Comparison of ENCODE assay signal across 8 mouse cellular contexts in the genomic region with DNA sequence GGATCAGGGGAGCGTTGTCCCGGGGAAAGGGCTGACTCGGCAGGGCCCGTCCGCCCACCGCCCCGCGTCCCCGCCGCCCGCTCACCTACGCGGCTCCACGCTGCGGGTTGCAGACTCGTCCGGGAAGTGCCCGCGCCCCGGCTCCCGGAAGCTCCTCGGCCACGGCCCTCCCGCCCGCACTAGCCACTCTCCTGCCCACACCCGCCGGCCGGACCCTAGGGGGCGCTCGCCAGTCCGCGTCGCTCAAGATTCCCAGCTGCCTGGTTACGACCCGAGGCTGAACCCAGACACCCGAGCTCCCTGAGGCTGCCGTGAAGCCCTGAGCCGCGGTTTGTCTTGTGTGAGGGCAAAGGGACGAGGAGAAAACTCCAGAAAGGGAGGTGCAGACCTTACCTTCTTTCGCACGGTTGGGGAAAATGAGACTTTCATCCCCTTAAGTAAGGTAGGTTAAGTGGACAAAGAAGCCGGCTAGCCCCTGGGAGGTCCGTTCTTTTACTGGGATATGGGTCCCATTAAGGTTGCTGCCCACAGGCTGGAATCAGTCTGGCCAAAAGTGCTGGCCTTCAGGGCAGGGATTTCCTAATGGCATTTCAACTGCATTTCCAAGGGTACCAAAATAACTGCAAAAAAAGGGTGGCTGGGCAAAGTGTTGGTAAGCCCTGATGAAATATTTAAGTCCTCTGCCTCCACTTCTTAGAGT. TPM values are rescaled to one million over a fixed set of nuclear protein-coding genes. Genes with fewer than 3 reads are reported as not detected.
DNase-seq lines count a peak whose midpoint lies in the region; ATAC-seq and TF ChIP-seq lines count a peak whose summit lies in the region.

A gene (plus strand): TSS at position 404 of the 700 bp plus-strand sequence.
A gene (minus strand): TSS at position 520 of the 700 bp plus-strand sequence.

- peak within 1 kb of the TSS; percentile 52 for H3K9ac ChIP-seq in ES-E14 (ENCODE audit: insufficient read depth, low read depth, low read length, poor library complexity, severe bottlenecking)
- peak within 1 kb of the TSS; percentile 68 for H3K9ac ChIP-seq in forebrain, embryonic 15.5 days (replicated peaks)
- peak within 1 kb of the TSS; percentile 84 for H3K9ac ChIP-seq in liver, postnatal 0 days (replicated peaks)
- H3K9ac ChIP-seq in neural tube, embryonic 13.5 days, result peak within 1 kb of the TSS; percentile 78

- in situ Hi-C loops in ES-E14 (cut with MboI; ENCODE audit: low sequenced_read_pairs in 2 of 2, unreplicated experiment in 2 of 2), result no loop called here

- no peaks in the 10 kb centered on the region for H3K9me3 ChIP-seq in ES-E14 (ENCODE audit: control insufficient read depth, insufficient read depth, low read depth, low read length)
- no peaks in the 10 kb centered on the region for H3K9me3 ChIP-seq in forebrain, embryonic 15.5 days
- no peaks in the 10 kb centered on the region for H3K9me3 ChIP-seq in liver, postnatal 0 days (ENCODE audit: low read length)
- no peaks in the 10 kb centered on the region for H3K9me3 ChIP-seq in neural tube, embryonic 13.5 days

- no peak within 1 kb of the TSS for H3K27ac ChIP-seq in ES-E14 (ENCODE audit: insufficient read depth, low read depth, low read length, poor library complexity, severe bottlenecking)
- peak within 1 kb of the TSS; percentile 32; the same call in 1 of the 2 replicates for H3K27ac ChIP-seq in forebrain, embryonic 15.5 days (replicated peaks)
- peak within 1 kb of the TSS; percentile 94 for H3K27ac ChIP-seq in liver, postnatal 0 days (ENCODE audit: low read depth)
- no peak within 1 kb of the TSS; the same call in 1 of the 2 replicates for H3K27ac ChIP-seq in neural tube, embryonic 13.5 days (replicated peaks)
- no peak within 1 kb of the TSS for H3K27ac ChIP-seq in testis, adult 2 months (ENCODE audit: control insufficient read depth, insufficient read depth, low read depth, low read length)

- intact Hi-C loops in heart, postnatal 14 days (cut with DNase I), result no loop called here

- H3K27me3 ChIP-seq in forebrain, embryonic 15.5 days, result no peaks in the 10 kb centered on the region
- no peaks in the 10 kb centered on the region for H3K27me3 ChIP-seq in liver, postnatal 0 days (ENCODE audit: insufficient read depth, low read length)
- H3K27me3 ChIP-seq in neural tube, embryonic 13.5 days, result no peaks in the 10 kb centered on the region
- H3K27me3 ChIP-seq in testis, adult 2 months (ENCODE audit: control insufficient read depth, insufficient read depth, low read length), result no peaks in the 10 kb centered on the region

- H3K4me1 ChIP-seq in ES-E14 (ENCODE audit: control insufficient read depth in 2 of 2, insufficient read depth in 2 of 2, low read length in 2 of 2, poor library complexity in 1 of 2), result peaks cover 2 to 4% of the 10 kb centered on the region in 2 experiments; a peak in 2 of 4 replicates
- peaks cover 16% of the 10 kb centered on the region for H3K4me1 ChIP-seq in forebrain, embryonic 15.5 days
- H3K4me1 ChIP-seq in liver, postnatal 0 days (ENCODE audit: insufficient read depth), result peaks cover 18% of the 10 kb centered on the region
- peaks cover 17% of the 10 kb centered on the region for H3K4me1 ChIP-seq in neural tube, embryonic 13.5 days (replicated peaks)
- H3K4me1 ChIP-seq in testis, adult 2 months (ENCODE audit: control insufficient read depth, insufficient read depth, low read length), result peaks cover 5% of the 10 kb centered on the region

- peak within 1 kb of the TSS; percentile 71 to 93 for H3K4me3 ChIP-seq in ES-E14 (ENCODE audit: insufficient read depth in 1 of 2, low read depth in 1 of 2, low read length in 2 of 2, poor library complexity in 1 of 2, severe bottlenecking in 1 of 2)
- H3K4me3 ChIP-seq in forebrain, embryonic 15.5 days, result peak within 1 kb of the TSS; percentile 64
- H3K4me3 ChIP-seq in liver, postnatal 0 days (ENCODE audit: low read depth, low read length), result peak within 1 kb of the TSS; percentile 72
- peak within 1 kb of the TSS; percentile 59 for H3K4me3 ChIP-seq in neural tube, embryonic 13.5 days
- peak within 1 kb of the TSS; percentile 80 for H3K4me3 ChIP-seq in testis, adult 2 months (ENCODE audit: control insufficient read depth, low read depth, low read length)

- peak within 1 kb of the TSS; percentile 86 for H3K4me2 ChIP-seq in forebrain, embryonic 15.5 days (replicated peaks)
- peak within 1 kb of the TSS; percentile 86 for H3K4me2 ChIP-seq in liver, postnatal 0 days (ENCODE audit: low read depth, low read length)
- peak within 1 kb of the TSS; percentile 72 for H3K4me2 ChIP-seq in neural tube, embryonic 13.5 days

- H3K36me3 ChIP-seq in ES-E14 (ENCODE audit: control insufficient read depth, insufficient read depth, low read length, poor library complexity, severe bottlenecking), result peaks cover 5% of the 10 kb centered on the region
- 0 out of 2 replicates have a peak, but pooled peaks cover 3% of the 10 kb centered on the region for H3K36me3 ChIP-seq in forebrain, embryonic 15.5 days
- peaks cover 7% of the 10 kb centered on the region for H3K36me3 ChIP-seq in liver, postnatal 0 days (replicated peaks; ENCODE audit: insufficient read depth, low read length)
- H3K36me3 ChIP-seq in neural tube, embryonic 13.5 days, result peaks cover 13% of the 10 kb centered on the region
- peaks cover 2% of the 10 kb centered on the region for H3K36me3 ChIP-seq in testis, adult 2 months (ENCODE audit: control insufficient read depth, insufficient read depth, low read length)

- TF ChIP-seq POLR2A in testis, adult 2 months (IDR thresholded peaks at IDR 0.05; ENCODE audit: control insufficient read depth, low read depth, low read length), result no peak

- ATAC-seq in forebrain, embryonic 15.5 days (replicated peaks), result peak; percentile 92
- peak; percentile 90 for ATAC-seq in liver, postnatal 0 days
- ATAC-seq in neural tube, embryonic 13.5 days (ENCODE audit: low read depth), result peak; percentile 92

- peak; percentile 67 for DNase-seq in ES-E14 (ENCODE audit: low read depth, low spot score)
- DNase-seq in cerebellum, adult 11-12 months, result peak; percentile 87
- peak; percentile 96 to 97 for DNase-seq in heart, postnatal 14 days
- DNase-seq in large intestine, adult 2 months (ENCODE audit: low read depth, low spot score), result peak; percentile 70
- peak; percentile 94 for DNase-seq in liver, postnatal 0 days

- TF ChIP-seq CTCF in liver, postnatal 0 days (IDR thresholded peaks at IDR 0.05; ENCODE audit: low read depth), result peak; percentile 97
- TF ChIP-seq CTCF in testis, adult 2 months (IDR thresholded peaks at IDR 0.05; ENCODE audit: control insufficient read depth, insufficient read depth, insufficient replicate concordance, low read depth, low read length), result peak; percentile 76

- no peak for TF ChIP-seq EP300 in liver, postnatal 0 days (IDR thresholded peaks at IDR 0.05; ENCODE audit: low read depth)

- WGBS in forebrain, embryonic 15.5 days, result 0% methylated on average over 42 of the region's 44 CpGs
- WGBS in large intestine, adult 2 months, result 1% methylated on average over 44 of the region's 44 CpGs
- WGBS in liver, postnatal 0 days (ENCODE audit: insufficient replicate concordance), result under 1% methylated on average over 44 of the region's 44 CpGs
- WGBS in neural tube, embryonic 13.5 days, result under 1% methylated on average over 43 of the region's 44 CpGs

TF ChIP-seq in ES-E14, 5 proteins besides CTCF, POLR2A, EP300 and RAD21:
- TF ChIP-seq MAFK (IDR thresholded peaks at IDR 0.05; ENCODE audit: insufficient read depth, low read depth, low read length) (0 out of 2 replicates have a peak, but pooled peaks have one; percentile 3), ZC3H11A (IDR thresholded peaks at IDR 0.05; ENCODE audit: borderline replicate concordance, low read depth, low read length) (no peak)
TF ChIP-seq in ES-E14: peak in this region for 1.

RNA-seq across cellular contexts. Expression of the first gene that starts in this region (rescaled TPM):
- 168 and 204 TPM in 2 replicates for total RNA-seq in ES-E14 (2012; rRNA removed)
- 49.4 and 54.4 TPM in 2 replicates for polyA plus RNA-seq in forebrain, embryonic 15.5 days (2015; fragmentation: Nextera tagmentation; extraction: Ambion mirVana)
- 10 to 100 TPM; 85.0 to 90.5 TPM for total RNA-seq in heart, postnatal 14 days (2021)
- polyA plus RNA-seq in large intestine, adult 2 months (2012; rRNA removed), result 59.1 and 69.4 TPM in 2 replicates
- 93.4 and 94.4 TPM in 2 replicates for polyA plus RNA-seq in liver, postnatal 0 days (2015; fragmentation: Nextera tagmentation; extraction: Ambion mirVana)
- polyA plus RNA-seq in neural tube, embryonic 13.5 days (2015; fragmentation: Nextera tagmentation; extraction: Ambion mirVana), result 65.6 and 73.9 TPM in 2 replicates
- 49.5 and 55.2 TPM in 2 replicates for polyA plus RNA-seq in testis, adult 2 months (2012; rRNA removed)

RNA-seq across cellular contexts. Expression of the second gene that starts in this region (rescaled TPM):
- 6.1 and 7.2 TPM in 2 replicates for total RNA-seq in ES-E14 (2012; rRNA removed)
- polyA plus RNA-seq in forebrain, embryonic 15.5 days (2015; fragmentation: Nextera tagmentation; extraction: Ambion mirVana), result 3.8 and 4.4 TPM in 2 replicates
- 1 to 10 TPM; 6.3 to 6.5 TPM for total RNA-seq in heart, postnatal 14 days (2021)
- polyA plus RNA-seq in large intestine, adult 2 months (2012; rRNA removed), result 9.0 and 14.4 TPM in 2 replicates
- polyA plus RNA-seq in liver, postnatal 0 days (2015; fragmentation: Nextera tagmentation; extraction: Ambion mirVana), result 8.8 and 10.6 TPM in 2 replicates
- polyA plus RNA-seq in neural tube, embryonic 13.5 days (2015; fragmentation: Nextera tagmentation; extraction: Ambion mirVana), result 6.6 TPM in 2 replicates
- 2.6 and 4.0 TPM in 2 replicates for polyA plus RNA-seq in testis, adult 2 months (2012; rRNA removed)

Comparison
In these comparisons a context has a peak if more than half of its experiments do, and no peak if none do; other contexts are left out.
1. H3K27ac ChIP-seq: peak in forebrain, embryonic 15.5 days (single experiment) and liver, postnatal 0 days (single experiment); none in ES-E14 (single experiment), neural tube, embryonic 13.5 days (single experiment) and testis, adult 2 months (single experiment).
2. Peak in every context shown above with its lines, with median percentiles within 50 percentile points of each other: DNase-seq, H3K4me3 ChIP-seq, H3K9ac ChIP-seq, ATAC-seq and H3K4me2 ChIP-seq.